Mouse (Mus musculus): ENCODE results near the gene Gen1. TPM values are rescaled to one million over a fixed set of nuclear protein-coding genes. Genes with fewer than 3 reads are reported as not detected.
A peak's percentile ranks its signal among the peaks of the same experiment; 100 is the strongest.

The Gen1 gene
- polyA plus RNA-seq, 1 experiment = 0.19 TPM

GRCm38 (mm10) chr12:11266282-11266985 is 833 bp upstream of the Gen1 start:
- peak overlapping the region; percentile 89 for H3K4me3 ChIP-seq (ENCODE audit: insufficient read depth, low read depth, low read length)
- peaks cover 9% of the 10 kb centered on the region for H3K4me1 ChIP-seq (ENCODE audit: control insufficient read depth, insufficient read depth, low read length)
- H3K27me3 ChIP-seq (replicated peaks; ENCODE audit: control insufficient read depth, insufficient read depth, low read length) = no peaks in the 10 kb centered on the region
- no peak for TF ChIP-seq POLR2A (IDR thresholded peaks at IDR 0.05; ENCODE audit: low read depth, low read length)
- no peak for TF ChIP-seq CTCF (conservative IDR thresholded peaks at IDR 0.05; ENCODE audit: insufficient read depth, insufficient read length, low read depth, low read length)
- H3K27ac ChIP-seq (ENCODE audit: insufficient read depth, low read depth, low read length) = peak overlapping the region; percentile 84
- H3K36me3 ChIP-seq (ENCODE audit: control insufficient read depth, insufficient read depth, low read length) = no peaks in the 10 kb centered on the region
- WGBS = under 1% methylated on average over 51 of the region's 51 CpGs
- no peak for DNase-seq

- H3K4me3 ChIP-seq (ENCODE audit: insufficient read depth, low read depth, low read length) = 0 out of 2 replicates have a peak overlapping the region, but pooled peaks have one; percentile 39
- TF ChIP-seq CTCF (conservative IDR thresholded peaks at IDR 0.05; ENCODE audit: insufficient read depth, insufficient read length, low read depth, low read length) (no peak), POLR2A (IDR thresholded peaks at IDR 0.05; ENCODE audit: low read depth, low read length) (no peak)
- no peak for DNase-seq
- 2% methylated on average over 13 of the region's 13 CpGs for WGBS
- peaks cover 9% of the 10 kb centered on the region for H3K4me1 ChIP-seq (ENCODE audit: control insufficient read depth, insufficient read depth, low read length)
- H3K27me3 ChIP-seq (replicated peaks; ENCODE audit: control insufficient read depth, insufficient read depth, low read length) = no peaks in the 10 kb centered on the region
- no peak overlapping the region for H3K27ac ChIP-seq (ENCODE audit: insufficient read depth, low read depth, low read length)
- no peaks in the 10 kb centered on the region for H3K36me3 ChIP-seq (ENCODE audit: control insufficient read depth, insufficient read depth, low read length)
Measured at GRCm38 (mm10) chr12:11264895-11265294, 706 bp downstream of the Gen1 start.

- no peaks in the 10 kb centered on the region for H3K27me3 ChIP-seq (replicated peaks; ENCODE audit: control insufficient read depth, insufficient read depth, low read length)
- no peak overlapping the region for H3K4me3 ChIP-seq (ENCODE audit: insufficient read depth, low read depth, low read length)
- no peak overlapping the region for H3K27ac ChIP-seq (ENCODE audit: insufficient read depth, low read depth, low read length)
- H3K4me1 ChIP-seq (ENCODE audit: control insufficient read depth, insufficient read depth, low read length) = no peaks in the 10 kb centered on the region
- DNase-seq = no peak
- TF ChIP-seq POLR2A (IDR thresholded peaks at IDR 0.05; ENCODE audit: low read depth, low read length) (no peak), CTCF (conservative IDR thresholded peaks at IDR 0.05; ENCODE audit: insufficient read depth, insufficient read length, low read depth, low read length) (no peak)
- no peaks in the 10 kb centered on the region for H3K36me3 ChIP-seq (ENCODE audit: control insufficient read depth, insufficient read depth, low read length)
- WGBS = 86% methylated on average over 3 of the region's 3 CpGs
Measured at GRCm38 (mm10) chr12:11250322-11250721, 15.3 kb downstream of the Gen1 start.

GRCm38 (mm10) chr12:11247460-11247859 is 18.1 kb downstream of the Gen1 start:
- Histone ChIP-seq H3K27me3 (replicated peaks; ENCODE audit: control insufficient read depth, insufficient read depth, low read length) (no peaks in the 10 kb centered on the region), H3K4me1 (ENCODE audit: control insufficient read depth, insufficient read depth, low read length) (no peaks in the 10 kb centered on the region), H3K4me3 (ENCODE audit: insufficient read depth, low read depth, low read length) (no peak overlapping the region), H3K36me3 (ENCODE audit: control insufficient read depth, insufficient read depth, low read length) (no peaks in the 10 kb centered on the region), H3K27ac (ENCODE audit: insufficient read depth, low read depth, low read length) (no peak overlapping the region)
- WGBS = 92% methylated on average over 1 of the region's 1 CpGs
- no peak for DNase-seq
- no peak for TF ChIP-seq CTCF (conservative IDR thresholded peaks at IDR 0.05; ENCODE audit: insufficient read depth, insufficient read length, low read depth, low read length)
- no peak for TF ChIP-seq POLR2A (IDR thresholded peaks at IDR 0.05; ENCODE audit: low read depth, low read length)

GRCm38 (mm10) chr12:11235996-11236395 is 29.6 kb downstream of the Gen1 start:
- Histone ChIP-seq H3K36me3 (ENCODE audit: control insufficient read depth, insufficient read depth, low read length) (no peaks in the 10 kb centered on the region), H3K4me1 (ENCODE audit: control insufficient read depth, insufficient read depth, low read length) (no peaks in the 10 kb centered on the region), H3K27me3 (replicated peaks; ENCODE audit: control insufficient read depth, insufficient read depth, low read length) (no peaks in the 10 kb centered on the region), H3K4me3 (ENCODE audit: insufficient read depth, low read depth, low read length) (no peak overlapping the region), H3K27ac (ENCODE audit: insufficient read depth, low read depth, low read length) (no peak overlapping the region)
- DNase-seq = no peak
- WGBS = 74% methylated on average over 2 of the region's 2 CpGs
- TF ChIP-seq CTCF (conservative IDR thresholded peaks at IDR 0.05; ENCODE audit: insufficient read depth, insufficient read length, low read depth, low read length) (no peak), POLR2A (IDR thresholded peaks at IDR 0.05; ENCODE audit: low read depth, low read length) (no peak)

GRCm38 (mm10) chr12:11230267-11230666 is 35.3 kb downstream of the Gen1 start:
- TF ChIP-seq POLR2A (IDR thresholded peaks at IDR 0.05; ENCODE audit: low read depth, low read length) (no peak), CTCF (conservative IDR thresholded peaks at IDR 0.05; ENCODE audit: insufficient read depth, insufficient read length, low read depth, low read length) (no peak)
- H3K36me3 ChIP-seq (ENCODE audit: control insufficient read depth, insufficient read depth, low read length) = no peaks in the 10 kb centered on the region
- H3K27me3 ChIP-seq (replicated peaks; ENCODE audit: control insufficient read depth, insufficient read depth, low read length) = no peaks in the 10 kb centered on the region
- peaks cover 6% of the 10 kb centered on the region; the same call in 1 of the 2 replicates for H3K4me1 ChIP-seq (ENCODE audit: control insufficient read depth, insufficient read depth, low read length)
- H3K4me3 ChIP-seq (ENCODE audit: insufficient read depth, low read depth, low read length) = no peak overlapping the region
- no peak overlapping the region for H3K27ac ChIP-seq (ENCODE audit: insufficient read depth, low read depth, low read length)
- DNase-seq = no peak
- WGBS = 69% methylated on average over 2 of the region's 2 CpGs

GRCm38 (mm10) chr12:11226529-11227268 is 38.9 kb downstream of the Gen1 start:
- 39% methylated on average over 5 of the region's 5 CpGs for whole genome bisulfite sequencing
- H3K27ac ChIP-seq (ENCODE audit: insufficient read depth, low read depth, low read length) = no peak overlapping the region; the same call in 1 of the 2 replicates

More at GRCm38 (mm10) chr12:11226529-11227268, 38.9 kb downstream of the Gen1 start:
- Histone ChIP-seq H3K4me3 (ENCODE audit: insufficient read depth, low read depth, low read length) (no peak overlapping the region), H3K36me3 (ENCODE audit: control insufficient read depth, insufficient read depth, low read length) (no peaks in the 10 kb centered on the region), H3K27me3 (replicated peaks; ENCODE audit: control insufficient read depth, insufficient read depth, low read length) (no peaks in the 10 kb centered on the region), H3K4me1 (ENCODE audit: control insufficient read depth, insufficient read depth, low read length) (peaks cover 6% of the 10 kb centered on the region; the same call in 1 of the 2 replicates)
- DNase-seq = peak; percentile 50
- TF ChIP-seq CTCF (conservative IDR thresholded peaks at IDR 0.05; ENCODE audit: insufficient read depth, insufficient read length, low read depth, low read length) = no peak
- no peak for TF ChIP-seq POLR2A (IDR thresholded peaks at IDR 0.05; ENCODE audit: low read depth, low read length)

Data from kidney, adult 2 months (tissue).